Mouse (Mus musculus) forebrain, embryonic 16.5 days (tissue): Measurements from ENCODE around the gene Mmp25. TPM values are rescaled to one million over a fixed set of nuclear protein-coding genes. Genes with fewer than 3 reads are reported as not detected.

ENCODE experiments used
- ATAC-seq: fragments of 200-750 bp; cut with Nextera tagmentation; 2 replicates; pipeline ENCODE4 v1.8.0; 2017; ENCODE audit warnings: mild to moderate bottlenecking, moderate library complexity
- H3K27ac ChIP-seq: fragments of 300-500 bp; sonication (generic); 2 replicates; pipeline ENCODE4 v1.5.1; 2014; ENCODE audit warnings: low read length, control low read depth
- H3K27me3 ChIP-seq: fragments of 300-500 bp; sonication (generic); replicated peaks from 2 replicates; pipeline ENCODE4 v1.6.1; 2014; ENCODE audit warnings: low read length; ENCODE audit not compliant: control insufficient read depth, insufficient read depth
- H3K36me3 ChIP-seq: fragments of 300-500 bp; sonication (generic); 2 replicates; pipeline ENCODE4 v1.6.1; 2014; ENCODE audit not compliant: control insufficient read depth, insufficient read depth
- H3K4me1 ChIP-seq: fragments of 300-500 bp; sonication (generic); replicated peaks from 2 replicates; pipeline ENCODE4 v1.6.1; 2014; ENCODE audit warnings: low read length; ENCODE audit not compliant: control insufficient read depth, insufficient read depth
- H3K4me2 ChIP-seq: fragments of 300-500 bp; sonication (generic); 2 replicates; pipeline ENCODE4 v1.6.1; 2014; ENCODE audit warnings: mild to moderate bottlenecking, low read length, control low read depth
- H3K4me3 ChIP-seq: fragments of 300-500 bp; sonication (generic); replicated peaks from 2 replicates; pipeline ENCODE4 v1.5.1; 2014; ENCODE audit warnings: mild to moderate bottlenecking, low read length, control low read depth
- H3K9ac ChIP-seq: fragments of 300-500 bp; sonication (generic); replicated peaks from 2 replicates; pipeline ENCODE4 v1.6.1; 2014; ENCODE audit warnings: low read depth, low read length, control low read depth
- H3K9me3 ChIP-seq: fragments of 300-500 bp; sonication (generic); 2 replicates; pipeline ENCODE4 v1.6.1; 2016; ENCODE audit warnings: low read length; ENCODE audit not compliant: control insufficient read depth
- WGBS: fragments of 180-500 bp; shearing (Covaris S2); extraction: QIAGEN DNeasy Blood & Tissue Kit; methylation state at CpG from one replicate; pipeline ENCODE4 v1.1.7; 2014; 5-methylcytosine and 5-hydroxymethylcytosine counted together
- polyA plus RNA-seq: library from polyadenylated mRNA; unstranded; fragments of >200 nt; fragmentation: Nextera tagmentation; extraction: Ambion mirVana; gene quantifications from 2 replicates; pipeline ENCODE4 v1.2.1, GENCODE M21; 2015

The Mmp25 gene
- polyA plus RNA-seq, 1 experiment from 2014 or later, result 1.2 TPM

DNA sequence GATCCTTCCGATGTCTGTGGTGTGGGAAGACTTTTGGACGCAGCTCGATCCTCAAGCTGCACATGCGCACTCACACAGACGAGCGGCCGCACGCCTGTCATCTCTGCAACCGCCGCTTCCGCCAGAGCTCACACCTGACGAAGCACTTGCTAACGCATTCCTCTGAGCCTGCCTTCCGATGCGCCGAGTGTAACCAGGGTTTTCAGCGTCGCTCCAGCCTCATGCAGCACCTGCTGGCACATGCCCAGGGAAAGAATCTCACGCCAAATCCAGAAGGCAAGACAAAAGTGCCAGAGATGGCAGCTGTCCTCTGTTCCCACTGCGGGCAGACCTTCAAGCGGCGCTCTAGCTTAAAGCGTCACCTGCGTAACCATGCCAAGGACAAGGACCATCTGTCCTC, 35.5 kb downstream of the Mmp25 start:
- no peak for ATAC-seq
- 87% methylated on average over 24 of the region's 24 CpGs for WGBS

DNA sequence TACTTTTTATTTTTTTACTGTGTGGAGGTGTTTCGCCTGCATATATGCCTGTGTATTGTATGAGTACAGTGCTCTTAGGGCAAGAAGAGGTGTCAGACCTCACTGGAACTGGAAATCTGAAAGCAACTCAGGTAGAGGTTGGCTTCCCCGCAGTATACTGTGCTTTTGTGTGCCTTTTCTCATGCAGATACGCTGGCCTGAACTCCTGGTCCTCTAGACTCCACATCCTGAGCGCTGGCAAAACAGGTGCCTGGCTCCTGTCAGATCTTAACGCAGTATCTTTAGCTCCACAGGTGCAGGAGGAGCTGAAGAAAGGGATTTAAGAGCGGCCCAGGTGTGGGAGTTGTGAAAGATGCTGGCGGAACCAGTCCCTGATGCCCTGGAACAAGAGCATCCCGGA, 39.9 kb downstream of the Mmp25 start:
- 83% methylated on average over 8 of the region's 8 CpGs for WGBS
- H3K4me3 ChIP-seq, result no peak overlapping the region
- H3K36me3 ChIP-seq, result no peaks in the 10 kb centered on the region
- H3K9ac ChIP-seq, result no peak overlapping the region
- H3K9me3 ChIP-seq, result no peaks in the 10 kb centered on the region
- no peak for ATAC-seq
- H3K27ac ChIP-seq, result no peak overlapping the region
- no peaks in the 10 kb centered on the region for H3K27me3 ChIP-seq
- no peak overlapping the region for H3K4me2 ChIP-seq
- H3K4me1 ChIP-seq, result no peaks in the 10 kb centered on the region

More for the DNA sequence above, 35.5 kb downstream of the Mmp25 start:
- Histone ChIP-seq H3K4me3 (no peak overlapping the region), H3K9ac (no peak overlapping the region), H3K36me3 (no peaks in the 10 kb centered on the region), H3K4me2 (no peak overlapping the region), H3K9me3 (no peaks in the 10 kb centered on the region), H3K4me1 (no peaks in the 10 kb centered on the region), H3K27me3 (no peaks in the 10 kb centered on the region), H3K27ac (no peak overlapping the region)

DNA sequence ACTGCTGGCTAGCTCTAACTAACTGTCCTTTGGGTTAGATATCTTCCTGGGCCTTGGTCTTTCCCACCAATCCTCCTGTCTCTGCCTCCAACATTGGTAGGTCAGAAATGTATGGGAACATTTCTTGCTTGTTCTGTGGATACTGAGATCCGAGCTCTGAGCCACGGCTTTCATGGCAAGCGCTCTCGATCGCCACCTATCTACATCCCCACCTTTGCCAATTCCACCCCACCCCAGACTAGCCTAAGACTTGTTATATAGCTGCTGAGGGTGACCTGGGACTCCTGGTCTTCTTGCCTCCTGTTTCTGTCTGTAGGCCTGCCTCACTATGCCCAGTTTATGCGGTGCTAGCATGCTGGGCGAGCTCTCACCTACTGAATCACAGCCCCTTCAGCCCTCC, 40.7 kb downstream of the Mmp25 start:
- H3K4me2 ChIP-seq, result no peak overlapping the region
- 75% methylated on average over 7 of the region's 7 CpGs for WGBS
- H3K4me1 ChIP-seq, result peaks cover 3% of the 10 kb centered on the region
- H3K36me3 ChIP-seq, result no peaks in the 10 kb centered on the region
- no peak for ATAC-seq
- H3K9me3 ChIP-seq, result no peaks in the 10 kb centered on the region
- H3K27ac ChIP-seq, result no peak overlapping the region
- H3K27me3 ChIP-seq, result no peaks in the 10 kb centered on the region
- H3K9ac ChIP-seq, result no peak overlapping the region
- H3K4me3 ChIP-seq, result no peak overlapping the region

DNA sequence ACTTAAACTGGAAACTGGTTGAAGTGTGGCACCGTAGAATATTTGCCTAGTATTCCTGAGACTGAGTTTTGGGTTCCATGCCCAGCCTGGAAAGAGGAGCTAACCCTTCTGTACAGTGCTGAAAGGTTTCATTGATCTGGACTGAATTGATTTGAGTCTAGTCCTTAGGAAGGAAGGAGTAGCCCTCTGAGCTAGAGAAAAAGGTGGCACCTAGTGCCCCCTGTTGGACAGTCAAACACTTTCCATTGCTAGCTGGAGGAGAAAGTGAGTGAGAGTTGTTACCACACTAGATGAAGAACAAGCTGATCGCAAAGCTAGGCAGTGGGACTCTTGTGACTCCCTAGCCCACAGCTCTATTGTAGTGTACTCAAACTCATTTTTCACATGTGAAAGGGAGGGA, 41.5 kb downstream of the Mmp25 start:
- H3K4me3 ChIP-seq, result no peak overlapping the region
- no peaks in the 10 kb centered on the region for H3K27me3 ChIP-seq
- H3K4me2 ChIP-seq, result no peak overlapping the region
- H3K27ac ChIP-seq, result no peak overlapping the region
- no peaks in the 10 kb centered on the region for H3K36me3 ChIP-seq
- H3K9me3 ChIP-seq, result no peaks in the 10 kb centered on the region
- H3K9ac ChIP-seq, result no peak overlapping the region
- 43% methylated on average over 2 of the region's 2 CpGs for WGBS
- H3K4me1 ChIP-seq, result peaks cover 7% of the 10 kb centered on the region
- no peak for ATAC-seq

DNA sequence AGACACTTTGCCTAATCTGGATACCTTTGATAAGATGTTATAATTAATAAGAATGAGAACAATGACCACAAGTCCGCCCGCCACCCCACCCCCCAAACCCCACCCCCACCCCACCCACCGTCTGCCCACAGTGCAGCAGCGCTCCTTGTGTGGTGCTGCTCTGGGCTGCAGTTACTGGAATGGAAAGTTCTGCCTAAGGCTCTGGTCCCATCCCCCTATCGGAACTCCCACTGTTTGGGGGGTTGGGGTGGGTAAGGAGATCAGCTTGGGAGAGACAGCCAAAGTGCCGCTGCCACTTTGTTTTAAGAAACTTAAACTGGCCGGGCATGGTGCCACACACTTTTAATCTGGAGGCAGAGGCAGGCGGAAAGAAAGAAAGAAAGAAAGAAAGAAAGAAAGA, 42.0 kb downstream of the Mmp25 start:
- Histone ChIP-seq H3K4me2 (no peak overlapping the region), H3K36me3 (no peaks in the 10 kb centered on the region), H3K4me1 (peaks cover 10% of the 10 kb centered on the region), H3K27ac (no peak overlapping the region), H3K4me3 (no peak overlapping the region), H3K27me3 (no peaks in the 10 kb centered on the region), H3K9me3 (no peaks in the 10 kb centered on the region), H3K9ac (no peak overlapping the region)
- ATAC-seq, result no peak
- 11% methylated on average over 8 of the region's 8 CpGs for WGBS

DNA sequence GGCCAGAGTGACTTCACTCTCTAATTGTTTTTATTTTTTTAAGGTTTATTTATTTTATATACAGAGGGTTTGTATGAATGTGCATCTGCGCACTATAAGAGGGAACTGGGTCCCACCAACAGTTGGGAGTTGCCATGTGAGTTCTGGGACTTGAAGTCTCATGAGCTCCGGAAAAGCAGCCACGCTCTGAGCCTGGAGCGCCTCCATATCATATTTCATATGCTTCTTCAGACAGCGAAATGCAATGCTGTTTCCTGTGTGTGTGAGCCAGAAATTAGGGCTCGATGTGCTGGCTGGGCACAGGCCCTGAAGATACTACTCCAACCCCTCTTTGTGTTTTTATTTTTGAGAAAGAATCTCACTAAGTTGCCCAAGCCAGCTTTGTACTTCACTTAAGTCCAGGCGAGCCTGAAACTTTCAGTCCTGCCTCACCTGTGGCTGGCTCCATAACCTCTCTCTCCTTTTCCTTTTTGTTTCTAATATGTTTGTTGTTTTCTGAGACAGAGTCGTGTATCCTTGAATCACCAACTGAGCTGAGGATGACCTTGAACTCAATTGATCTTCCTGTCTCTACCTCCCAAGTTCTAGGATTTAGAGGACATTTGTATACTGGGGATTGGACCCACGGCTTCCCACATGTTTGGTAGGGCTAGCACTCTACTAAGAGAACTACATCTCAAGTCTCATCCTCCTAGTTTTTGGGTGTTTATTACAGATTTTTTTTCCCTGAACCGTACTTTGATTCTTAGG, 43.1 kb downstream of the Mmp25 start:
- no peaks in the 10 kb centered on the region for H3K27me3 ChIP-seq
- ATAC-seq, result no peak
- WGBS, result 47% methylated on average over 10 of the region's 10 CpGs
- H3K27ac ChIP-seq, result no peak overlapping the region
- no peak overlapping the region for H3K9ac ChIP-seq
- H3K9me3 ChIP-seq, result no peaks in the 10 kb centered on the region
- H3K4me2 ChIP-seq, result no peak overlapping the region
- peaks cover 10% of the 10 kb centered on the region for H3K4me1 ChIP-seq
- no peaks in the 10 kb centered on the region for H3K36me3 ChIP-seq
- no peak overlapping the region for H3K4me3 ChIP-seq

DNA sequence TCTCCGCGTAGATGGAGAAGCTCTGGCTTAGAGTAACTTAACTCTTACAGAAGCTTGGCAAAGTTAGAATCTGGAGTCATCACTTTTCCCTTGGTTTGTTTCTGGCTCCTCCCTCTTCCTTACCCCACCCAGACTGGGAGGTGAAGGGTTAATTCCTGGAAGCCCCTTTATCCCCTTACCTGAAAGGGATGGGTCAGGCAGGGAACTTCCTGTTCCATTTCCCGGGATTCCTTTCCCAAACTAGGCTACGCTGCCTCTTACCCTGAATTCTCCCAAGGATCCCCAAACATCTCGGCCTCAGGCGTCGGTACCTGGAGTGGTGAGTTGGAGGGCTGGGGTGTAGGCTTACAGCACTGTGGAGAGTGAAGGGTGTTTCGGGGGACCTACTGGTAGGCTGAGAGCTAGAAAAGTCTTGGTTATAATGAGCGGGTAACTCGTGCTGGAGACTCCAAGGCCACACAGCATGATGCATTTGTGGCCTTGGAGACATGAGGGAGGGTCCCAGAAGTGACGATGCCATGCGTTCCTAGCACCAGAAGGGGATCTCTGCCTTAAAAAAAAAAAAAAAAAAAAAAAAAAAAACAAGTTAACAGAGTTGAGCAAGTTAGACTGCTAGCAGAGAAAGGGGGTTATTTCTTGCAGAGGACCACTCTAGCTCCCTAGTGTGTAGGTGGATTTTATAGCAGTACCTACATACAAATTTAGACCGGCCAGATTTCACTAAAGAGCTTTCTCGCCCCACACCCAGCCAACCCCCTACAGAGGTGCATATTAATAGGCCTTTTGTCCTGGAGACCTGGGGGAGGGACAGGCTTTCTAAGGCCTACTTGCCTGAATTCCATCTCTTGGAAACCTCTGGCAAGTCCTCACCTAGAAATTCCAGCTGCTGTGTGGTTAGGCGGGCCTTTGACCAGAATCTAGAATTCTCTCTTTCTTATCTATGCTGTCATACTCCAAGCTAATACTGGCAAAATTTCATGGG, 44.1 kb downstream of the Mmp25 start, which contains the start of gene Zscan10:
Gene Zscan10, plus strand, starts transcription at position 216 of the 982 bp plus-strand sequence.
- ATAC-seq, result no peak
- Histone ChIP-seq H3K4me1 (peaks cover 10% of the 10 kb centered on the region), H3K4me3 (no peak within 1 kb of the TSS), H3K4me2 (peak within 1 kb of the TSS; percentile 77), H3K9me3 (no peaks in the 10 kb centered on the region), H3K27me3 (no peaks in the 10 kb centered on the region), H3K36me3 (no peaks in the 10 kb centered on the region), H3K27ac (no peak within 1 kb of the TSS), H3K9ac (no peak within 1 kb of the TSS)
- 29% methylated on average over 15 of the region's 15 CpGs for WGBS

DNA sequence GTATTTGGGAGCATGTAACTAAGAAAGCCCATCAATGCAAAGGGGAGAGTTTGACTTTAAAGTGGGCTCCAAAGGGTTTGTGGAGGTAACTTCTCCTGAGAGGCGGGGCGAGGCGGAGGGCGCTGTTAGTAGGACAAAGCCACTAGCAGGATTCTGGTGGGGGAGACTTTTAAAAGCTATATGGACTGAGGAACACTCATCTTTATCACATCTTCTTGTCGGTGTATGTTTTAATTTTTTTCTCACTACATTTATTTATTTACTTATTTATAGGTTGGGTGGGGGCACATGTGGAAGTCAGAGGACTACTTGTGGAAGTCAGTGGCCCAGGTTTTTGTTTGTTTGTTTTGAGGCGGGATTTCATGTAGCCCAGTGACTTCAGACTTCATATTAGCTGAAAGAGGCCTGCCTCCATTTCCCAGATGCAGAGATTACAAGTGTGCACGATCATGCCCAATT, 45.4 kb downstream of the Mmp25 start:
- peak overlapping the region; percentile 55 for H3K9ac ChIP-seq
- peaks cover 10% of the 10 kb centered on the region for H3K4me1 ChIP-seq
- peak overlapping the region; percentile 77 for H3K4me2 ChIP-seq
- no peaks in the 10 kb centered on the region for H3K36me3 ChIP-seq
- H3K9me3 ChIP-seq, result no peaks in the 10 kb centered on the region
- no peaks in the 10 kb centered on the region for H3K27me3 ChIP-seq
- no peak overlapping the region; the same call in 1 of the 2 replicates for H3K27ac ChIP-seq
- 43% methylated on average over 7 of the region's 7 CpGs for WGBS
- no peak for ATAC-seq
- peak overlapping the region; percentile 53 for H3K4me3 ChIP-seq
